Mouse (Mus musculus): ENCODE measurements around the gene Gm3252. TPM values are rescaled to one million over a fixed set of nuclear protein-coding genes. Genes with fewer than 3 reads are reported as not detected.

Gm3252 gene
- not detected for polyA plus RNA-seq (2017; shearing (Covaris generic))

DNA sequence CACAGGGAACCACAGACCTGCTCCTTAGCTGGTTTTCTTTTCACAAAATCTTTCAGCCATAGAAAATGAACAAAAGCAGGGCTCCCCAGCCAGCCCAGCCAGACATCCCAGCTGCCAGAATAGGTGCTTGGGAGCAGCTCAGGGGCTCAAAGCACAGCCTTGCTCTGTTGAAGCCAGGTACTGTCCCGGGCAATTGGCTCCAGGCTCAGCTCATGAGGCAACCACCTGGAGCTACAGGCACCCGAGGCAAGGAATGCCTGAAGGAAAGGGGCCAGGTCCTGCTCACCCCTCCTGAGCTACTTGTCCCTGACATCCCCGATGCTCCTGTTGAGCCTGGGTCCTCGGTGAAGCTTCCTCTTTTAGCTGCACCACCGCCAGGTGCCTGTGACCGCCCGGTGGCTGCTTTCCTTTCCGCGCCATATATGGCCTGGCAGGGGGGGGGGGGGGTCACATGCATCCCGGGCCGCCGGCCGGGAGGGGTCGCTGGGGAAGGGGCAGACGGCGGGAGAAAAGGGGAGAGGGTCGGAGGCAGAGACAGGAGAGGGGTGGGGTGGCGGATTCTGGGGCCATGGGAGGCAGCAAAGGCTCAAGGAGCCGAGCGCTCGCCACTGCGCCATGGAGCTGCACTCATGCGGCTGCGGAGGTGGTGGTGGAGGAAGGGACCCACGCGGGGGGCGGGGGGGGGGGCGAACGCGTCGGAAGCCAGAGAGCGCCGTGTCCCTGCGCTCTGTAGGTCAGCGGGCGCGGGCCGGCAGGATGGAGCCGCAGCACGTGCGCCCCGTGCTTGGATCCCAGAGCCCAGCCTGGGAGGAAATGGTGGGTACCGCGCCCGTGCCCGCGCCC is at the start of gene Gm3252:
Gene Gm3252 (plus strand): TSS at position 738 of the 843 bp plus-strand sequence.

DNA sequence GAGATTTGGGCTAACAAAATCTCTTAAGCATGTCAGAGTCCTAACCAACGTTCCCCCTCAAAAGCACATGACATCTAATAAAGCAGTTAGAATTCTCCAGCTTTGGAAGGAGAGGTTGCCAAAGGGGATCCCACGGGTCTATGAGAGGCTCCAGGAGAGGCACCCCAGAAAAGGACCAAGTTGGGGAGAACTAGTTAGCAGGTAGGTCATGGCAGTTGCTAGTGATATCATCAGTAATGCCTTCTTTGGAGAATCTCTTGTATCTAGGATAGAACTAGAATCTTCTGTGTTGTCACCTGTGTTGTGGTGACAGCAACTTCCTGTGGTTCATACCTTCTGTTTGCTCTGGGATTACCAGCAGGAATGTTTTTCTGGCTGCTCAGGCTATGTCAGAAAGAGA is 17.6 kb upstream of the Gm3252 start, which contains the start of gene Gm7876:
Gene Gm7876 (plus strand): TSS at position 301 of the 400 bp plus-strand sequence.

DNA sequence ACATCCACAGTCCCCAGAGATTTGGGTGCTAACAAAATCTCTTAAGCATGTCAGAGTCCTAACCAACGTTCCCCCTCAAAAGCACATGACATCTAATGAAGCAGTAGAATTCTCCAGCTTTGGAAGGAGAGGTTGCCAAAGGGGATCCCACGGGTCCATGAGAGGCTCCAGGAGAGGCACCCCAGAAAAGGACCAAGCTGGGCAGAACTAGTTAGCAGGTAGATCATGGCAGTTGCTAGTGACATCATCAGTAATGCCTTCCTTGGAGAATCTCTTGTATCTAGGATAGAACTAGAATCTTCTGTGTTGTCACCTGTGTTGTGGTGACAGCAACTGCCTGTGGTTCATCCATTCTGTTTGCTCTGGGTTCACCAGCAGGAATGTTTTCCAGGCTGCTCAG is 49.5 kb downstream of the Gm3252 start, which contains the start of gene Gm9602:
Gene Gm9602 (plus strand): TSS at position 301 of the 400 bp plus-strand sequence.

Other genes with a start within 250 kb of the Gm3252 start
- not detected for gene Gm3182, start 245.0 kb upstream of the Gm3252 start, polyA plus RNA-seq (2017; shearing (Covaris generic))
- not detected for gene Gm3047, start 171.4 kb upstream of the Gm3252 start, polyA plus RNA-seq (2017; shearing (Covaris generic))
- not detected for gene Gm8159, start 94.4 kb upstream of the Gm3252 start, polyA plus RNA-seq (2017; shearing (Covaris generic))
- not detected for gene Gm3239, start 62.6 kb upstream of the Gm3252 start, polyA plus RNA-seq (2017; shearing (Covaris generic))
- not detected for gene Gm7876, start 17.5 kb upstream of the Gm3252 start, polyA plus RNA-seq (2017; shearing (Covaris generic))
- not detected for gene Gm9602, start 49.6 kb downstream of the Gm3252 start, polyA plus RNA-seq (2017; shearing (Covaris generic))
- gene Gm3269, start 111.3 kb downstream of the Gm3252 start, polyA plus RNA-seq (2017; shearing (Covaris generic)), result not detected
- not detected for gene Gm3264, start 128.8 kb downstream of the Gm3252 start, polyA plus RNA-seq (2017; shearing (Covaris generic))
- gene Gm3278, start 165.6 kb downstream of the Gm3252 start, polyA plus RNA-seq (2017; shearing (Covaris generic)), result not detected